ENCODE assay signal across 25 mouse cellular contexts in the genomic region with DNA sequence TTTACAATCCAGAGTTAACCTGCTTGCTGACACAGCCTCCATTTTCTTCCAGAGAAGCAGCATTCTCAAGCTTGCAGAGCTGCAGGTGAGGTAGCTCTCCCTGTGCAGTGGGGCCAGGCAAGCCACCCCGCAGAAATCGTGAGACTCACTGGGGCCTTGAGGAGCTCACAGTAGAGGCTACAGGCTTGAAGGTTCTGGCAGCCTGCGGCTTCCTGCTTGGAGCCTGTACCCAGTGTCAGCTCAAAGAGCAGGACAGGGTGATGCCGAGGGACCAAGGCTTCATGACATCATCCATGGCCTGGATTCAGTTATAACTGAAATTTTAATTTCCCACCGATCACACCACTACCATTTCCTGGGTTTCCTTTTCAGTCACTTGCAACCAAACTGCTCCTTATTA.
"Had no signal": no experiment of that assay in that cellular context is flagged by ENCODE, and none has a peak within 500 bp of the region (broad histone marks: within the 10 kb centered on the region; RNA-seq: fewer than 3 reads in every experiment).

No protein-coding gene starts in this region.

- H3K27me3 ChIP-seq: heart, embryonic 12.5 days; hindbrain, embryonic 12.5 days; intestine, embryonic 15.5 days; limb, embryonic 13.5 days; limb, embryonic 15.5 days; liver, embryonic 12.5 days had no signal

- H3K4me3 ChIP-seq: heart, embryonic 10.5 days; heart, embryonic 12.5 days; hindbrain, embryonic 10.5 days; hindbrain, embryonic 12.5 days; intestine, embryonic 15.5 days; layer of hippocampus, adult 2 months; limb, embryonic 13.5 days; limb, embryonic 15.5 days; liver, embryonic 12.5 days had no signal

- H3K4me2 ChIP-seq: heart, embryonic 12.5 days; hindbrain, embryonic 12.5 days; hindbrain, embryonic 14.5 days; intestine, embryonic 15.5 days; limb, embryonic 13.5 days; limb, embryonic 15.5 days; liver, embryonic 12.5 days had no signal

- ATAC-seq: hindbrain, embryonic 16.5 days; inflammation-experienced regulatory T-cells, adult 6 months; intestine, embryonic 15.5 days; intestine, postnatal 0 days; liver, embryonic 12.5 days had no signal

- H3K4me1 ChIP-seq: liver, embryonic 12.5 days had no signal

- DNase-seq: gastrocnemius, postnatal 14 days; gastrocnemius, postnatal 36 days; heart, adult 18-20 months; heart, postnatal 10 days; heart, postnatal 4 days; kidney, adult 18-20 months; kidney, postnatal 10 days; kidney, postnatal 25 days; layer of hippocampus, postnatal 36 days; left cerebral cortex, postnatal 4 days; lung, adult 18-20 months had no signal

- H3K36me3 ChIP-seq: heart, embryonic 10.5 days; heart, embryonic 12.5 days; hindbrain, embryonic 10.5 days; hindbrain, embryonic 12.5 days; intestine, embryonic 15.5 days; limb, embryonic 13.5 days; limb, embryonic 15.5 days; liver, embryonic 12.5 days had no signal

- H3K9ac ChIP-seq: heart, embryonic 12.5 days; hindbrain, embryonic 12.5 days; hindbrain, embryonic 14.5 days; intestine, embryonic 15.5 days; limb, embryonic 13.5 days; limb, embryonic 15.5 days; liver, embryonic 12.5 days; liver, embryonic 14.5 days had no signal

- H3K9me3 ChIP-seq: heart, embryonic 10.5 days; heart, embryonic 12.5 days; hindbrain, embryonic 10.5 days; hindbrain, embryonic 12.5 days; intestine, embryonic 15.5 days; limb, embryonic 13.5 days; limb, embryonic 15.5 days; liver, embryonic 12.5 days had no signal

- H3K27ac ChIP-seq: heart, embryonic 10.5 days; hindbrain, embryonic 10.5 days; hindbrain, embryonic 12.5 days; hindbrain, embryonic 14.5 days; intestine, embryonic 15.5 days; layer of hippocampus, adult 2 months; limb, embryonic 13.5 days; limb, embryonic 15.5 days; liver, embryonic 12.5 days; liver, embryonic 14.5 days had no signal
